Mouse (Mus musculus) cerebellum, adult (tissue): ENCODE measurements around the gene Eif5a2.
"Not testable (repeated sequence)": the region's sequence is repeated elsewhere in the genome, so short reads cannot be mapped to it uniquely, and the experiment has no call there.

ENCODE experiments used
- ATAC-seq: cut with Nextera tagmentation; 2 replicates; pipeline ENCODE4 v1.9.2; 2017; ENCODE audit warnings: mild to moderate bottlenecking, moderate library complexity, mixed read lengths; ENCODE audit not compliant: insufficient number of reproducible peaks, low FRiP score, low TSS enrichment

The Eif5a2 gene

DNA sequence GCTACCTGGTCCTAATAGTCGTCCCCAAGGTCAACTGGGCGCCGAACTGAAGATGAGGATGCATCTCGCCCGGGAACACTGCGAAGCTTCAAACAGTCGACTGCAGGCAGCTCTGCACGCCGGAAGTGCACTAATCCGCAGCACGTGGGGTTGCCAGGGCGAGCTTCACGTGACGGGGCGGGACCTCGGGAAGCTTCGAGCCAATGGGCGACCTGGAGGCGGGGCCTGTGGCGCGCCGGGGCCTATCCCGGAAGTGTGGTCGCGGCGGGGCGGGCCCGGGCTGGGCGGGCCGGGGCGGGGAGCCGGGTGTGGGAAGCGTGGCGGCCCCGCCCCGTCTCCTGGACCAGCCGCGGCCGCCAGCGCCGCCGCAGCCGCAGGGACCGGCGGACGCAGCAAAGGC lies at the start of gene Eif5a2:
Eif5a2 (plus strand) TSS at position 283 of the 400 bp plus-strand sequence.
- ATAC-seq = peak; percentile 95

DNA sequence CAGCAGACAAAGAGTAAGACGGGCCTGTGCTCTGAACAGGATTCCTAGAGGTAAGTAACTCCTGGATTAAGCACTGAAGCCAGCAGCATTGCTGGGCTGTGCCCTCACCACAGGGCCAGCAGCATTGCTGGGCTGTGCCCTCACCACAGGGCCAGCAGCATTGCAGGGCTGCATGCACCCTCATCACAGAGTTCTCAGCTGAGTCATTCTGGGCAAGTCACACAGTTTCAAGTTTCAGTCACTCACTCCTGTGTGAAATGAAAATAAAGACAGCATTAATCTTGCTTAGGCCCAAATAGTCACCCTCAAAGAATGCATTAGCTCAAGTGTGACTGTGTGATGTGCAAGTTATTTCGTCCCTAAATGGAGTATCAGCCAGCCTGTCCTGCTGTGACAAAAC lies 46.4 kb upstream of the Eif5a2 start:
- ATAC-seq = no peak

GRCm38 (mm10) chr3:28736981-28737380 lies 44.1 kb upstream of the Eif5a2 start:
- no peak for ATAC-seq

DNA sequence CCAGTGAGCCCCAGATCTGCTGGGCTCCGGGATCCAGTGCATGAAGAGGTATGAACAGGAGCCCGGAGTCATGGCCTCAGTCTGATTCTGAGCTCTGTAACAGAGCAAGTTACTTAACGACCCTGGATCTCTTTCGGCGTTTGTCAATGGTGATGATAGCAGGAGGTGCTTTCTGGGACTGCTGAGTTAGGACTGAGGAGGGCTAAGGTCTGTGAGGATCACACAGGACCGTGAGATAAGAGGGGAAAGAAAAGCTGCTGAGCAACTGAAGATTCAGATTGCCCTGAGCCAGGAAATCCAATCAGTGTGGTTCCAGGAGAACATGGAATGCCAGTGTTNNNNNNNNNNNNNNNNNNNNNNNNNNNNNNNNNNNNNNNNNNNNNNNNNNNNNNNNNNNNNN lies 40.7 kb upstream of the Eif5a2 start:
- no peak for ATAC-seq

- ATAC-seq = no peak
Observed at GRCm38 (mm10) chr3:28743251-28743650, 37.8 kb upstream of the Eif5a2 start.

GRCm38 (mm10) chr3:28745835-28746483 lies 35.1 kb upstream of the Eif5a2 start:
- peak; percentile 91 for ATAC-seq

DNA sequence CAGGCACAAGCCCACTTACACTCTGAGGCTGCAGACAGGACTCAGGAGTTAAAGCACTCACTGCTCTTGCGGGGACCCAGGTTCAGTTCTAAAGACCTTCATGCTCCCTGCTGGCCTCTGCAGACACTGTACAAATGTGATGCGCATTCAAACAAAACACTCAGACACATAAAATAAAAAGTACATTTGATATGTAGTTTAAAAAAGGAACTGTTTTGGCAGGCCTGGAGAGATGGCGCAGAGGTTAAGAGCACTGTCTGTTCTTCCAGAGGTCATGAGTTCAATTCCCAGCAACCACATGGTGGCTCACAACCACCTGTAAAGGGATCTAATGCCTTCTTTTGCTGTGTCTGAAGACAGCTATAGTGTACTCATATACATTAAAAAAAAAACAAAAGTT lies 32.9 kb upstream of the Eif5a2 start:
- no peak for ATAC-seq

- ATAC-seq = no peak
Observed at GRCm38 (mm10) chr3:28748956-28749355, 32.1 kb upstream of the Eif5a2 start.

DNA sequence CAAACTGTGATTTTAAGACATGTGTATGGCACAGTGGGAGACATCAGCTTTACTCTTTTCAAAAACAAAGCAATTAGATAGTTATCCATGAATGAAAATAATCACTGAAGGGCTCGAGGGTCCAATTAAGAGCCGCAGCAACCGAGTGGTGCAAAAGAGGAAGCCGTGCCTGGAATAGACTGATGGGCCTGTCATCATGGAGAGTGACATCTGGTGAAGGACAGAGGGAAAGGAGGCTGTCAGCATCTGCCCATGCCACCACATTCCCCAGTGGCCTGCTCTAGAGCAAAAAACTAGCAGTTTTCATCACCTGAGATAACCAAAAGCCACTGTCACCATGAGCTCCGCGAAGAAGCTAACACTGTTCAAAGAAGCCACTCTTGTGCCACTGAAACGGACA lies 25.6 kb upstream of the Eif5a2 start:
- ATAC-seq = no peak

GRCm38 (mm10) chr3:28761225-28761789 lies 19.8 kb upstream of the Eif5a2 start:
- ATAC-seq = no peak

DNA sequence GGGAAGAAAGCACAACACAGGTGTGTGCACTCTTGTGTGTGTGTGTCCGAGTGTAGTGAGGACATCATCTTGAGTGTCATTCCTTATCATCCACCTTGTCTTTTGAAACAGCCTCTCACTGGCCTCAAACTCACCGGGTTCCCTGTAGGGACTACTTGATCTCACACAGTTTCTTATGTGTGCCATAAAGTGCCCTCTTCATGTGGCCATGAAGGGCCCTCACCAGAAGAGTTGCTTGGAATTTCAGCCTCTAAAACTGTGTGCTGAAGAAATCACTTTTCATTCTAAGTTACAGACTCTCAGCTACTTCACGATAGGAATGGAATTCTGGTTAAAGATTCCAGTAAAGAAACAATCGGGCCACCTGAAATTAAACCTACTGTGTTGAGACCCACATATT lies 14.1 kb upstream of the Eif5a2 start:
- ATAC-seq = no peak

GRCm38 (mm10) chr3:28768222-28768621 lies 12.9 kb upstream of the Eif5a2 start:
- ATAC-seq = no peak

- not testable (repeated sequence) for ATAC-seq
Observed at GRCm38 (mm10) chr3:28772919-28773318, 8.2 kb upstream of the Eif5a2 start.

- no peak for ATAC-seq
Observed at GRCm38 (mm10) chr3:28775361-28775760, 5.7 kb upstream of the Eif5a2 start.

- ATAC-seq = no peak
Observed at GRCm38 (mm10) chr3:28775958-28776357, 5.1 kb upstream of the Eif5a2 start.

- ATAC-seq = no peak
Observed at GRCm38 (mm10) chr3:28776491-28776890, 4.6 kb upstream of the Eif5a2 start.

GRCm38 (mm10) chr3:28780511-28780910 lies 565 bp upstream of the Eif5a2 start:
- ATAC-seq = peak; percentile 27; the same call in 1 of the 2 replicates

DNA sequence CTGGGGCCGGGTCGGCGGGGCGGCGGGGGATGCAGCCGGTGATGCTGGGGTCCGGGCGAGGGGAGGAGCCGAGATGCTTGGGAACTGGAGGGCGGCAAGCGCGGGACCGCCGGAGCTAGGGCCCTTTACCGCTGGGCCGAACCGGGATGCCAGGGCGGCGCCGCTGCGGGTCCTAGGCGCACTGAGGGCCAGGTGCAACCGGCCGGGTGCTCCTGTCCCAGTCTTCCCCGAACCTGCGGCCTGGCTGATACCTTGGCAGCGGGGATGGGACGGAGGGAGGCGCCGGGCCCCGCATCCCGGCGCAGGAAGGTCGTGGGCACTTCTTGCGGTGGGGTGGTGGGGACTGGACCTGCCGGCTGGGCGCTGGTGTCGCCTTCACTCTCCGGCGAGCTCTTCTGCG lies 346 bp downstream of the Eif5a2 start:
- ATAC-seq = no peak; the same call in 1 of the 2 replicates

- ATAC-seq = no peak; the same call in 1 of the 2 replicates
Observed at GRCm38 (mm10) chr3:28781848-28782247, 772 bp downstream of the Eif5a2 start.

DNA sequence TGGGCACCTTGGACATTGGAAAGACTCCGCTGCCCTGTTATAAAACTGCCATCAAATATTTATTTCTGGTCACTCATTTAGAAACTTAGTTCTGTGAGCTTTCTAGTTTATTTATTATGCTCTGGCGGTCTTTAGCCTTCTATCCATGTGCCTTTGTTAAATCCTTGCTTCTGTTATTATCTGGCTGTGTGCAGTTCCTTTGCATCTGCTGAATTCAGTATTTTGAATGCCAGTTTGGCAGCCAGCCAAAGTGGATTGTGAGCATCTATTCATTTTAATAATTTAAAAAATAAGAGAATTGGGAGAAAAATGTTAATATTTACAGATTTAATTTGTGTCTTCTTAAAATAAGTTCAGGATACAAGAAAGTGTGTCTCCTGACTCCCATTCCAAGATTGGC lies 3.1 kb downstream of the Eif5a2 start:
- no peak for ATAC-seq

DNA sequence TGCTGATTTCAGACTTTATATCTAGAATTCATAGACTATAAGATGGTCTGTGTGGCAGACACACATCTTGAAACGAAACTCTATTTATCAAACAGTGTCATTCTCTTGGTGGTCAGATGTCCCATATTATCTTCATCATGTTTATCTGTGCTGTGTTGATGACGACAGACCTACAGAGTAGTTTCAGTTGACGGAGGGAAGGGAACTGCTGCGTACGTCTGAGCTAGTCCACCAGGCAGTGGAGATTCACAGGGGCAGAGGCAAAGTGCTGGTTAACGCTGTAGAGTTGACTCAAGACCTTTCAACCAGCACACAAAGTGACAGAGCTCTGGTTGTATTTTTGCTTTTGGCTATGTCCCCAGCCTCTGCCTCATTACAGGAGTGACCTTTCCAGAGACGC lies 13.8 kb downstream of the Eif5a2 start:
- no peak for ATAC-seq
